Mouse (Mus musculus) olfactory bulb, adult 2 months (tissue): ENCODE data around the gene Ech1.

Experiments used
- CTCF ChIP-seq: fragments of 200-500 bp; IDR thresholded peaks from 2 replicates; pipeline ENCODE4 v1.5.1; 2012; ENCODE audit warnings: low read depth, mild to moderate bottlenecking, low read length, moderate library complexity; ENCODE audit not compliant: insufficient read depth
- POLR2A ChIP-seq: fragments of 200-500 bp; IDR thresholded peaks from 2 replicates; pipeline ENCODE4 v1.6.1; 2012; ENCODE audit warnings: mild to moderate bottlenecking, low read depth, low read length, moderate library complexity; ENCODE audit not compliant: insufficient read depth

DNA sequence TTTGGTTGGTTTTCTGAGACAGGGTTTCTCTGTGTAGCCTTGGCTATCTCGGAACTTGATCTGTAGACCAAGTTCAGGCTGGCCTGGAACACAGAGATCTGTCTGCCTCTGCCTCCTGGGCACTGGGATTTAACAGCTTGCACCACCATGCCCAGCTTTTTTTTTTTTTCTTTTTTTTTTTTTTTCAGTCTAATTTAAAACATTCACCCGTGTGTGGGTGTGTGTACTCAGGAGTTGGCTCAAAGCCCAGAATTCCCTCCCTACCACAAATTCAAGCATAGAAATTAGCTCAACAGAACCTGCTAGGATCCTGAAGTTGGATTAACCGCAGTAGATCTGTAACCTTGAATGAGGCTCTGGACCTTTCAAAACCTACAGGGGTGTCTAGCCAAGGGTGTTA is 2.3 kb downstream of the Ech1 start:
- no peak for TF ChIP-seq CTCF
- no peak for TF ChIP-seq POLR2A
